Mouse (Mus musculus): ENCODE measurements at regions not wholly inside any gene's neighbourhood (a gene's known extent, or its start where the extent isn't known, plus 50 kb on each side); places are given as distances from the start of the nearest gene placed in this dataset.
A peak's percentile ranks its signal among the peaks of the same experiment; 100 is the strongest.
"Not testable (repeated sequence)": the region's sequence is repeated elsewhere in the genome, so short reads cannot be mapped to it uniquely, and the experiment has no call there.

DNA sequence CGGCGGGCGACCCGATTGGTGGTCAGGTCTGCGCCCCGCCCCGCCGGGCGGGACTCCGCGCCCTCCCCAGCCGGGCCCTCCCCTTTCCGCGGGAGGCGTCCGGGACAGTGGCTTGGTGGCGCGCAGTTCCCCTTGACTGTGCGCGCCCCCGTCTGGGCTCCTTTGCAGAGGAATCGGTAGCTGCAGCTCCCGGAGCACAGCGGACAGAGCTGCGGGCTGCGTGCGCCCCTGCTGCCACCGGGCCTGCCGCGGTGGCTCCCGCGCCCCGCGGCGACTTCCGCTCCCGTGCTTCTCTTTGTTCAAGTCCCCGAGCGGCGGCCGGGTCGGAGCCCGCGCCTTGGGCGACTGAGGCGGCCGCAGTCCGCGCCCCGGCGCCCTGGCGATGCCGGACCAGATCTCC is 566.6 kb upstream of the Gm21863 start:
- H3K4me3 ChIP-seq, result peak overlapping the region; percentile 40
- H3K27ac ChIP-seq (replicated peaks), result peak overlapping the region; percentile 62; the same call in 1 of the 2 replicates
- 0 out of 2 replicates have a peak overlapping the region, but pooled peaks have one; percentile 29 for H3K4me2 ChIP-seq
- 0 out of 2 replicates have a peak overlapping the region, but pooled peaks have one; percentile 35 for H3K9ac ChIP-seq
- not testable (repeated sequence) for H3K4me1 ChIP-seq (replicated peaks); H3K9me3 ChIP-seq; ATAC-seq (ENCODE audit: low FRiP score, low read depth); H3K27me3 ChIP-seq; H3K36me3 ChIP-seq
- 3% methylated on average over 28 of the region's 53 CpGs for WGBS
